Mouse (Mus musculus) stomach, postnatal 0 days (tissue): ENCODE data around the gene Cxcl16. TPM values are rescaled to one million over a fixed set of nuclear protein-coding genes. Genes with fewer than 3 reads are reported as not detected.

ENCODE experiments used
- ATAC-seq: fragments of 200-750 bp; cut with Nextera tagmentation; 2 replicates; pipeline ENCODE4 v1.8.0; 2017; ENCODE audit not compliant: low FRiP score, low TSS enrichment
- DNase-seq: peaks from one replicate; pipeline ENCODE4 v3.0.0-alpha.2; 2016; ENCODE audit warnings: low spot score
- H3K27ac ChIP-seq: fragments of 300-500 bp; sonication (generic); replicated peaks from 2 replicates; pipeline ENCODE4 v1.5.1; 2014; ENCODE audit warnings: mild to moderate bottlenecking, control low read depth
- H3K27me3 ChIP-seq: fragments of 300-500 bp; sonication (generic); 2 replicates; pipeline ENCODE4 v1.6.1; 2014; ENCODE audit warnings: low read length; ENCODE audit not compliant: control insufficient read depth, insufficient read depth
- H3K36me3 ChIP-seq: fragments of 300-500 bp; sonication (generic); 2 replicates; pipeline ENCODE4 v1.6.1; 2014; ENCODE audit warnings: low read length, mixed read lengths; ENCODE audit not compliant: control insufficient read depth, insufficient read depth
- H3K4me1 ChIP-seq: fragments of 300-500 bp; sonication (generic); replicated peaks from 2 replicates; pipeline ENCODE4 v1.6.1; 2014; ENCODE audit warnings: antibody characterized with exemption; ENCODE audit not compliant: control insufficient read depth, insufficient read depth
- H3K4me2 ChIP-seq: fragments of 300-500 bp; sonication (generic); replicated peaks from 2 replicates; pipeline ENCODE4 v1.6.1; 2014; ENCODE audit warnings: low read depth, mild to moderate bottlenecking, control low read depth, moderate library complexity
- H3K4me3 ChIP-seq: fragments of 300-500 bp; sonication (generic); 2 replicates; pipeline ENCODE4 v1.5.1; 2014; ENCODE audit warnings: low read depth, low read length, control low read depth
- H3K9ac ChIP-seq: fragments of 300-500 bp; sonication (generic); 2 replicates; pipeline ENCODE4 v1.6.1; 2014; ENCODE audit warnings: mild to moderate bottlenecking, low read length, control low read depth, mixed read lengths
- H3K9me3 ChIP-seq: fragments of 300-500 bp; sonication (generic); 2 replicates; pipeline ENCODE4 v1.6.1; 2016; ENCODE audit warnings: low read length; ENCODE audit not compliant: control insufficient read depth
- CTCF ChIP-seq: IDR thresholded peaks from 2 replicates; pipeline ENCODE4 v1.5.1; 2016; ENCODE audit warnings: antibody characterized with exemption, low read depth, mild to moderate bottlenecking, moderate library complexity
- EP300 ChIP-seq: optimal IDR thresholded peaks from 2 replicates; pipeline ENCODE3; 2016; ENCODE audit warnings: antibody characterized with exemption
- WGBS: fragments of 180-500 bp; shearing (Covaris S2); extraction: QIAGEN DNeasy Blood & Tissue Kit; methylation state at CpG from one replicate; pipeline ENCODE4 v1.1.7; 2014; 5-methylcytosine and 5-hydroxymethylcytosine counted together
- polyA plus RNA-seq: library from polyadenylated mRNA; unstranded; fragments of >200 nt; fragmentation: Nextera tagmentation; extraction: Ambion mirVana; gene quantifications from 2 replicates; pipeline ENCODE4 v1.2.1, GENCODE M21; 2015

The Cxcl16 gene
- polyA plus RNA-seq, 1 experiment from 2014 or later: 15.8 TPM

- DNase-seq (no peak), ATAC-seq (no peak)
- Histone ChIP-seq H3K36me3 (no peaks in the 10 kb centered on the region), H3K4me1 (0 out of 2 replicates have a peak, but pooled peaks cover 2% of the 10 kb centered on the region), H3K27me3 (no peaks in the 10 kb centered on the region), H3K27ac (no peak overlapping the region), H3K4me3 (no peak overlapping the region), H3K9ac (no peak overlapping the region), H3K4me2 (no peak overlapping the region), H3K9me3 (no peaks in the 10 kb centered on the region)
- TF ChIP-seq EP300 (no peak), CTCF (no peak)
Observed at GRCm38 (mm10) chr11:70472716-70473115, 12.9 kb upstream of the Cxcl16 start.

GRCm38 (mm10) chr11:70469764-70470163, 10.0 kb upstream of the Cxcl16 start:
- DNase-seq (no peak), ATAC-seq (no peak)
- Histone ChIP-seq H3K27ac (no peak overlapping the region), H3K36me3 (no peaks in the 10 kb centered on the region), H3K9ac (no peak overlapping the region), H3K9me3 (no peaks in the 10 kb centered on the region), H3K27me3 (no peaks in the 10 kb centered on the region), H3K4me3 (no peak overlapping the region), H3K4me2 (no peak overlapping the region), H3K4me1 (0 out of 2 replicates have a peak, but pooled peaks cover 5% of the 10 kb centered on the region)
- WGBS: 85% methylated on average over 3 of the region's 3 CpGs
- no peak for TF ChIP-seq EP300

DNA sequence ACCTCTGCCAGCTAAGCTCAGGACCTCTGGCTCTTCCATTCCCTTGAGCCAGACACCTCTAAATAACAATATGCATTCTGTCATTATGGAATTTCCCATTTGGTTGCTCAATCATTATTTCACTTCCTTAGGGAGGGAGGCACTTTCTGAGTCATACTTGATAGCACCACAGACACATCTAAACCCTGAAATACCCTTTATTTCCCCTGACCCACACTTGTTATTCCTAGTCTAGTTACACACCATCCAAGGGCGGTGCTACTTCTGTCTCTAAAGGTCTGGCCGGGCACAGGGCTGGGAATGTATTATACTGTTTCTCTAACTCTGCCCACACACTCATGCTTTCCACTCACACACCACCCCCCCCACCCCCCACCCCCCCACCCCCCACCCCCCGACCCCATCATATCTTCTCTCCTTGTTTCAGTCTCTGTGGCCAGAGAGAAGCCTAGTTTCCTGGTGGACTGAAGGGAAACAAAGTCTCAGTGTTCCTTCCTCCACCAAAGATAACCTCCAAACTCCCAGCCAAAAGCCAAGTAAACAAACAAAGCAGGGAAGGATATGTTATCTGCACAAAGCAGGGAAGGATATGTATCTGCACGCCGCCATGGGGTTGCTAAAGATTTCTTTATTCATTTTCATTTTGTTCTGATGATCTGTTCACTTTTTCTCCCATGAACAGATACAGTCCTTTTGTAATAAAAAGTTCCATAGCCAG, 8.3 kb upstream of the Cxcl16 start:
- no peak for DNase-seq
- Histone ChIP-seq H3K4me1 (0 out of 2 replicates have a peak, but pooled peaks cover 5% of the 10 kb centered on the region), H3K4me2 (no peak overlapping the region), H3K4me3 (no peak overlapping the region), H3K36me3 (no peaks in the 10 kb centered on the region), H3K27ac (no peak overlapping the region; the same call in 1 of the 2 replicates), H3K9me3 (no peaks in the 10 kb centered on the region), H3K9ac (no peak overlapping the region), H3K27me3 (no peaks in the 10 kb centered on the region)
- peak; percentile 25; the same call in 1 of the 2 replicates for ATAC-seq
- WGBS: 62% methylated on average over 5 of the region's 5 CpGs
- TF ChIP-seq CTCF (no peak), EP300 (no peak)

- WGBS: 6% methylated on average over 23 of the region's 23 CpGs
- Histone ChIP-seq H3K27ac (no peak overlapping the region), H3K9ac (peak overlapping the region; percentile 32), H3K9me3 (no peaks in the 10 kb centered on the region), H3K4me1 (0 out of 2 replicates have a peak, but pooled peaks cover 5% of the 10 kb centered on the region), H3K27me3 (no peaks in the 10 kb centered on the region), H3K4me3 (peak overlapping the region; percentile 21; the same call in 1 of the 2 replicates), H3K36me3 (no peaks in the 10 kb centered on the region), H3K4me2 (peak overlapping the region; percentile 66)
- DNase-seq: peak; percentile 68
- no peak for ATAC-seq
- TF ChIP-seq EP300 (no peak), CTCF (no peak)
Observed at GRCm38 (mm10) chr11:70465824-70466223, 6.0 kb upstream of the Cxcl16 start.

DNA sequence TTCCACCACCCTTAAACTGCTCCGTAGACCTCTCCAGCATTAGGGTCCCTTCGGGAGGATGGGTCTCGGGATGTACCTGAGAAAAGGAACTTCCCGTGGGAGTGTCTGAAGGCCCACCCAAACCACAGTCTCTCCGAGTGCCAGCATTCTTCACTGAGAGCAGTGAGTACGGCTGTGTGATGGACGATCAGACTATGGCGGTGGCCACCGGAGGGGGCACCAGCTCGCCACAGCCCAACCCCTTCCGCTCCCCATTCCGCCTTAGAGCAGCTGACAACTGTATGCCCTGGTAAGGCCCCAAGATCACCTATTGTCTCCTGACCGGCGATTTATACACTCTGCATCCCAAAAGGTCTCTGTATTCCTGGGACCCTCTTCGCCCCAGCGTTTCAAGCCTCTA, 5.4 kb upstream of the Cxcl16 start:
- Histone ChIP-seq H3K4me2 (peak overlapping the region; percentile 66), H3K4me3 (no peak overlapping the region), H3K27ac (no peak overlapping the region), H3K4me1 (0 out of 2 replicates have a peak, but pooled peaks cover 5% of the 10 kb centered on the region), H3K9me3 (no peaks in the 10 kb centered on the region), H3K27me3 (no peaks in the 10 kb centered on the region), H3K9ac (0 out of 2 replicates have a peak overlapping the region, but pooled peaks have one; percentile 32), H3K36me3 (no peaks in the 10 kb centered on the region)
- DNase-seq (no peak), ATAC-seq (no peak; the same call in 1 of the 2 replicates)
- WGBS: 40% methylated on average over 16 of the region's 16 CpGs
- TF ChIP-seq CTCF (no peak), EP300 (no peak)

GRCm38 (mm10) chr11:70463970-70464369, 4.2 kb upstream of the Cxcl16 start:
- DNase-seq: no peak
- Histone ChIP-seq H3K4me3 (no peak overlapping the region), H3K9me3 (no peaks in the 10 kb centered on the region), H3K4me2 (no peak overlapping the region), H3K27ac (no peak overlapping the region), H3K36me3 (no peaks in the 10 kb centered on the region), H3K9ac (no peak overlapping the region), H3K27me3 (no peaks in the 10 kb centered on the region), H3K4me1 (0 out of 2 replicates have a peak, but pooled peaks cover 5% of the 10 kb centered on the region)
- WGBS: 76% methylated on average over 5 of the region's 5 CpGs
- no peak for ATAC-seq
- no peak for TF ChIP-seq EP300
- no peak for TF ChIP-seq CTCF
